Mouse (Mus musculus) midbrain, embryonic 11.5 days (tissue): ENCODE results near the gene Olfr172. TPM values are rescaled to one million over a fixed set of nuclear protein-coding genes. Genes with fewer than 3 reads are reported as not detected.

ENCODE experiments used
- ATAC-seq: fragments of 200-750 bp; cut with Nextera tagmentation; 2 replicates; pipeline ENCODE4 v1.8.0; 2017; ENCODE audit warnings: moderate TSS enrichment, moderate library complexity; ENCODE audit not compliant: low FRiP score
- DNase-seq: peaks from one replicate; pipeline ENCODE4 v3.0.0; 2015; ENCODE audit warnings: low spot score; ENCODE audit errors: missing footprints
- H3K27ac ChIP-seq: fragments of 300-500 bp; sonication (generic); 2 replicates; pipeline ENCODE4 v1.5.1; 2014; ENCODE audit warnings: low read depth, low read length
- H3K27me3 ChIP-seq: fragments of 300-500 bp; sonication (generic); 2 replicates; pipeline ENCODE4 v1.6.1; 2014; ENCODE audit warnings: mild to moderate bottlenecking, low read length, moderate library complexity, mixed read lengths; ENCODE audit not compliant: control insufficient read depth, insufficient read depth
- H3K36me3 ChIP-seq: fragments of 300-500 bp; sonication (generic); 2 replicates; pipeline ENCODE4 v1.6.1; 2014; ENCODE audit warnings: mild to moderate bottlenecking, low read length, moderate library complexity, mixed read lengths; ENCODE audit not compliant: control insufficient read depth, insufficient read depth
- H3K4me1 ChIP-seq: fragments of 300-500 bp; sonication (generic); 2 replicates; pipeline ENCODE4 v1.6.1; 2014; ENCODE audit warnings: low read length; ENCODE audit not compliant: control insufficient read depth, insufficient read depth
- H3K4me2 ChIP-seq: fragments of 300-500 bp; sonication (generic); 2 replicates; pipeline ENCODE4 v1.6.1; 2014; ENCODE audit warnings: mild to moderate bottlenecking, moderate library complexity
- H3K4me3 ChIP-seq: fragments of 300-500 bp; sonication (generic); 2 replicates; pipeline ENCODE4 v1.5.1; 2014; ENCODE audit warnings: low read depth, low read length
- H3K9ac ChIP-seq: fragments of 300-500 bp; sonication (generic); 2 replicates; pipeline ENCODE4 v1.6.1; 2014; ENCODE audit warnings: low read length
- H3K9me3 ChIP-seq: fragments of 300-500 bp; sonication (generic); 2 replicates; pipeline ENCODE4 v1.6.1; 2016; ENCODE audit warnings: low read length; ENCODE audit not compliant: control insufficient read depth
- WGBS: fragments of 180-500 bp; shearing (Covaris S2); extraction: QIAGEN DNeasy Blood & Tissue Kit; methylation state at CpG from one replicate; pipeline ENCODE4 v1.1.7; 2014; 5-methylcytosine and 5-hydroxymethylcytosine counted together
- polyA plus RNA-seq: library from polyadenylated mRNA; unstranded; fragments of >200 nt; fragmentation: Nextera tagmentation; extraction: Ambion mirVana; gene quantifications from 2 replicates; pipeline ENCODE4 v1.2.1, GENCODE M21; 2014

Olfr172 gene
- polyA plus RNA-seq, 1 experiment from 2014 or later = not detected

GRCm38 (mm10) chr16:58727477-58728131 lies 35.4 kb downstream of the Olfr172 start, which contains the start of gene Cldnd1:
Gene Cldnd1 (plus strand): TSS chr16:58727910.
- WGBS = 2% methylated on average over 35 of the region's 35 CpGs
- ATAC-seq (peak; percentile 100), DNase-seq (peak; percentile 99)
- Histone ChIP-seq H3K4me1 (no peaks in the 10 kb centered on the region; the same call in 1 of the 2 replicates), H3K4me2 (peak within 1 kb of the TSS; percentile 43), H3K27me3 (no peaks in the 10 kb centered on the region), H3K4me3 (peak within 1 kb of the TSS; percentile 55), H3K9ac (peak within 1 kb of the TSS; percentile 62), H3K36me3 (peaks cover 4% of the 10 kb centered on the region; the same call in 1 of the 2 replicates), H3K9me3 (no peaks in the 10 kb centered on the region), H3K27ac (no peak within 1 kb of the TSS; the same call in 1 of the 2 replicates)

GRCm38 (mm10) chr16:58726680-58727476 lies 36.1 kb downstream of the Olfr172 start:
- no peak for DNase-seq

GRCm38 (mm10) chr16:58722292-58722691 lies 40.7 kb downstream of the Olfr172 start:
- H3K9me3 ChIP-seq = no peaks in the 10 kb centered on the region
- H3K27ac ChIP-seq = no peak overlapping the region
- ATAC-seq = no peak
- no peak overlapping the region for H3K4me3 ChIP-seq
- H3K4me1 ChIP-seq = no peaks in the 10 kb centered on the region
- H3K36me3 ChIP-seq = no peaks in the 10 kb centered on the region
- H3K9ac ChIP-seq = no peak overlapping the region
- 93% methylated on average over 2 of the region's 2 CpGs for WGBS
- no peaks in the 10 kb centered on the region for H3K27me3 ChIP-seq
- no peak for DNase-seq
- H3K4me2 ChIP-seq = no peak overlapping the region

More at GRCm38 (mm10) chr16:58726680-58727476, 36.1 kb downstream of the Olfr172 start:
- Histone ChIP-seq H3K36me3 (peaks cover 2% of the 10 kb centered on the region; the same call in 1 of the 2 replicates), H3K4me2 (peak overlapping the region; percentile 39; the same call in 1 of the 2 replicates), H3K4me3 (no peak overlapping the region), H3K27ac (no peak overlapping the region), H3K9me3 (no peaks in the 10 kb centered on the region), H3K27me3 (no peaks in the 10 kb centered on the region), H3K9ac (no peak overlapping the region), H3K4me1 (no peaks in the 10 kb centered on the region; the same call in 1 of the 2 replicates)
- ATAC-seq = no peak
- WGBS = 79% methylated on average over 11 of the region's 11 CpGs

- WGBS = 90% methylated on average over 7 of the region's 7 CpGs
- no peak for ATAC-seq
Observed at GRCm38 (mm10) chr16:58718666-58719120, 44.3 kb downstream of the Olfr172 start, which contains the start of gene Gpr15. Gene Gpr15 (minus strand): TSS chr16:58719070.

GRCm38 (mm10) chr16:58715018-58715417 lies 48.0 kb downstream of the Olfr172 start:
- Histone ChIP-seq H3K27me3 (no peaks in the 10 kb centered on the region), H3K9me3 (no peaks in the 10 kb centered on the region), H3K36me3 (no peaks in the 10 kb centered on the region), H3K4me2 (no peak overlapping the region), H3K27ac (no peak overlapping the region), H3K9ac (no peak overlapping the region), H3K4me1 (no peaks in the 10 kb centered on the region), H3K4me3 (no peak overlapping the region)
- ATAC-seq (no peak), DNase-seq (no peak)
- WGBS = 81% methylated on average over 4 of the region's 4 CpGs

More at GRCm38 (mm10) chr16:58718666-58719120, 44.3 kb downstream of the Olfr172 start, which contains the start of gene Gpr15:
- no peaks in the 10 kb centered on the region for H3K9me3 ChIP-seq
- DNase-seq = no peak
- no peaks in the 10 kb centered on the region for H3K4me1 ChIP-seq
- no peak within 1 kb of the TSS for H3K4me2 ChIP-seq
- no peak within 1 kb of the TSS for H3K27ac ChIP-seq
- H3K9ac ChIP-seq = no peak within 1 kb of the TSS
- H3K4me3 ChIP-seq = no peak within 1 kb of the TSS
- H3K36me3 ChIP-seq = no peaks in the 10 kb centered on the region
- no peaks in the 10 kb centered on the region for H3K27me3 ChIP-seq

- Histone ChIP-seq H3K27ac (no peak overlapping the region), H3K36me3 (no peaks in the 10 kb centered on the region), H3K9ac (no peak overlapping the region), H3K27me3 (no peaks in the 10 kb centered on the region), H3K4me2 (no peak overlapping the region), H3K4me3 (no peak overlapping the region), H3K9me3 (no peaks in the 10 kb centered on the region), H3K4me1 (no peaks in the 10 kb centered on the region)
- ATAC-seq = no peak
- no peak for DNase-seq
- 89% methylated on average over 1 of the region's 1 CpGs for WGBS
Observed at GRCm38 (mm10) chr16:58713128-58713527, 49.8 kb downstream of the Olfr172 start.

GRCm38 (mm10) chr16:58712221-58712620 lies 50.8 kb downstream of the Olfr172 start:
- Histone ChIP-seq H3K27ac (no peak overlapping the region), H3K4me2 (no peak overlapping the region), H3K4me1 (no peaks in the 10 kb centered on the region), H3K36me3 (no peaks in the 10 kb centered on the region), H3K9ac (no peak overlapping the region), H3K4me3 (no peak overlapping the region), H3K9me3 (no peaks in the 10 kb centered on the region), H3K27me3 (no peaks in the 10 kb centered on the region)
- WGBS = 79% methylated on average over 8 of the region's 8 CpGs
- ATAC-seq = no peak
- DNase-seq = no peak
